ENCODE assay signal across 8 mouse cellular contexts in the genomic region with DNA sequence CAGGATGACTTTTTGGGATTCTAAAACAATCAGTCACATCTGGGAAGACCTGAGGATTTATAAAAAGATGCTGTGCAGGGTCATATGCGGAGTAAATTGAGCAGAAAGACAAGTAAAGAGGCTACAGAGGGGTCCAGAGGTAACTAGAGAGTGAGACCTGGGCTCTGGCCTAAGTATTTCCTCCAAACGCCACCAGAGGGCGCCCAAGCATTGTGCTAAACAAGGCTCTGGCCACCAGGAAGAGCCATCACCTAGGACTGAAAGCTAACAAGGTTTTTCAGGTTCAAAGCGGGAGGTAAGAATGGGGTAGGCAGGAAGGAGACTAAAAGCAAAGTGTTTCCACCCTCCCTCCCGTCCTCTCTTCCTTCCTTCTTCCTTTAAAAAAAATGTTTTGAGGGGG. TPM values are rescaled to one million over a fixed set of nuclear protein-coding genes. Genes with fewer than 3 reads are reported as not detected.
DNase-seq lines count a peak whose midpoint lies in the region; ATAC-seq and TF ChIP-seq lines count a peak whose summit lies in the region.

No protein-coding gene starts in this region.

- no peak overlapping the region for H3K4me3 ChIP-seq in heart, adult 2 months
- no peak overlapping the region for H3K4me3 ChIP-seq in liver, embryonic 14.5 days (ENCODE audit: insufficient read depth in 1 of 2, low read depth in 2 of 2, low read length in 2 of 2)
- no peak overlapping the region for H3K4me3 ChIP-seq in neural tube, embryonic 15.5 days (replicated peaks)

- H3K36me3 ChIP-seq in heart, adult 2 months (ENCODE audit: control insufficient read depth, insufficient read depth, low read length): no peaks in the 10 kb centered on the region
- H3K36me3 ChIP-seq in liver, embryonic 14.5 days (replicated peaks; ENCODE audit: control insufficient read depth, insufficient read depth, low read depth): no peaks in the 10 kb centered on the region
- H3K36me3 ChIP-seq in neural tube, embryonic 15.5 days: no peaks in the 10 kb centered on the region

- H3K4me2 ChIP-seq in liver, embryonic 14.5 days (ENCODE audit: low read depth): no peak overlapping the region
- no peak overlapping the region for H3K4me2 ChIP-seq in neural tube, embryonic 15.5 days

- H3K9me3 ChIP-seq in liver, embryonic 14.5 days (ENCODE audit: control insufficient read depth, low read length): no peaks in the 10 kb centered on the region
- H3K9me3 ChIP-seq in neural tube, embryonic 15.5 days (replicated peaks): no peaks in the 10 kb centered on the region

- TF ChIP-seq CTCF in heart, adult 2 months (IDR thresholded peaks at IDR 0.05): peak; percentile 90
- TF ChIP-seq CTCF in liver, embryonic 14.5 days (IDR thresholded peaks at IDR 0.05; ENCODE audit: low read depth): peak; percentile 93

- no peak for TF ChIP-seq POLR2A in heart, adult 2 months (IDR thresholded peaks at IDR 0.05; ENCODE audit: insufficient read depth, low read depth, low read length)

- peak; percentile 91 for ATAC-seq in CD4-positive, CD25-positive, alpha-beta regulatory T cell, adult 4 months
- no peak for ATAC-seq in liver, embryonic 14.5 days (ENCODE audit: insufficient read depth)
- ATAC-seq in neural tube, embryonic 15.5 days (ENCODE audit: low FRiP score): peak; percentile 58

- intact Hi-C loops in heart, adult 2 months (cut with DNase I): loop anchor here (2.0 to 5.0 kb wide), 3 partner anchors 44 to 256 kb away; no protein-coding TSS in a partner anchor

- no peaks in the 10 kb centered on the region for H3K79me2 ChIP-seq in heart, adult 2 months (replicated peaks; ENCODE audit: control insufficient read depth, insufficient read depth, low read length)

- no peak overlapping the region for H3K9ac ChIP-seq in heart, adult 2 months (ENCODE audit: low read depth, low read length)
- H3K9ac ChIP-seq in liver, embryonic 14.5 days (replicated peaks): no peak overlapping the region
- H3K9ac ChIP-seq in neural tube, embryonic 15.5 days (replicated peaks): no peak overlapping the region

- peak; percentile 86 for DNase-seq in adrenal gland, postnatal 25 days
- DNase-seq in embryo, embryonic 9.5 days (ENCODE audit: extremely low spot score): peak; percentile 76
- peak; percentile 72 to 84 for DNase-seq in heart, adult 2 months
- peak; percentile 82 for DNase-seq in kidney, adult 9 months
- peak; percentile 37 to 51 (median 43) for DNase-seq in liver, embryonic 14.5 days (ENCODE audit: low read depth in 3 of 3, low spot score in 3 of 3)
- peak; percentile 69 for DNase-seq in testis, postnatal 14 days (ENCODE audit: low spot score)

- peak; percentile 75; the same call in 1 of the 2 replicates for TF ChIP-seq EP300 in heart, adult 2 months (IDR thresholded peaks at IDR 0.05; ENCODE audit: insufficient read depth, low read depth, low read length)
- no peak for TF ChIP-seq EP300 in liver, embryonic 14.5 days (IDR thresholded peaks at IDR 0.05; ENCODE audit: low read depth)

- WGBS in heart, adult 2 months: 2% methylated on average over 5 of the region's 5 CpGs
- WGBS in liver, embryonic 14.5 days (ENCODE audit: insufficient replicate concordance): 3% methylated on average over 5 of the region's 5 CpGs
- WGBS in neural tube, embryonic 15.5 days: 1% methylated on average over 5 of the region's 5 CpGs

- H3K27me3 ChIP-seq in heart, adult 2 months (ENCODE audit: control insufficient read depth, insufficient read depth, low read length): no peaks in the 10 kb centered on the region
- no peaks in the 10 kb centered on the region for H3K27me3 ChIP-seq in liver, embryonic 14.5 days (ENCODE audit: control insufficient read depth, insufficient read depth, low read length)
- no peaks in the 10 kb centered on the region for H3K27me3 ChIP-seq in neural tube, embryonic 15.5 days (replicated peaks)

- H3K4me1 ChIP-seq in heart, adult 2 months (ENCODE audit: control insufficient read depth, insufficient read depth, low read length): no peaks in the 10 kb centered on the region
- H3K4me1 ChIP-seq in liver, embryonic 14.5 days (replicated peaks; ENCODE audit: control insufficient read depth in 2 of 2, insufficient read depth in 2 of 2, low read length in 1 of 2): no peaks in the 10 kb centered on the region; a peak in 1 of 4 replicates
- H3K4me1 ChIP-seq in neural tube, embryonic 15.5 days: 0 out of 2 replicates have a peak, but pooled peaks cover 4% of the 10 kb centered on the region

- no peak overlapping the region; the same call in 1 of the 2 replicates for H3K27ac ChIP-seq in heart, adult 2 months
- no peak overlapping the region for H3K27ac ChIP-seq in liver, embryonic 14.5 days
- no peak overlapping the region for H3K27ac ChIP-seq in neural tube, embryonic 15.5 days (replicated peaks)

RNA-seq across cellular contexts. Expression of gene Spock2, which starts 42.1 kb away (rescaled TPM):
- 1 to 10 TPM; 5.9 to 6.7 TPM for polyA plus RNA-seq in CD4-positive, CD25-positive, alpha-beta regulatory T cell, adult 4 months (2017; shearing (Covaris generic))
- total RNA-seq in adrenal gland, postnatal 25 days (2021): 27.3 and 35.2 TPM in 2 replicates
- total RNA-seq in heart, adult 2 months (2021): 10 to 100 TPM; 12.2 to 21.7 TPM
- 8.4 and 10.6 TPM in 2 replicates for polyA plus RNA-seq in heart, adult 2 months (2012; rRNA removed)
- polyA plus RNA-seq in liver, embryonic 14.5 days (2012; rRNA removed): 0.04 and 0.12 TPM in 2 replicates
- polyA plus RNA-seq in liver, embryonic 14.5 days (2014; fragmentation: Nextera tagmentation; extraction: Ambion mirVana): 0.04 and 0.06 TPM in 2 replicates
- 114 and 122 TPM in 2 replicates for polyA plus RNA-seq in neural tube, embryonic 15.5 days (2015; fragmentation: Nextera tagmentation; extraction: Ambion mirVana)
